Mouse (Mus musculus): ENCODE data around the gene Radil.

DNA sequence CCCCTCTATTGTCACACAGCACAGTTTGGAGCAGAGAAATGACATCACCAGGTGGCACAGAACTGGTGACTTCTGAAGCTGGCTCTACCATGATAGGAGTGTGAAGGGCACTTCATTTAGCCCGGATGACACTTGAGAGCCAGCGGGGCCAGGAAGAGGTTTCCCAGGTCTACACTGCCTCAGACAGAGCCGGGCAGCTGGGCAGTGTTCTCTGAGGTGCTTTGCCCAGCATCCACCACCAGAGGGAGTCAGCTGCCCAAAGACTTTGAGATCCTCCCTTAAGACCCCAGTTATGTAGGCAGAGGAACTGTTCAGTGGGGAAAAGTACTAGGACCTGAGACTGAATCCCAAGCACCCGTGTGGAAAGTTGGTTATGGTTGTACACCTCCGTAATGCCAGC is 30.6 kb upstream of the Radil start:
- TF ChIP-seq CTCF (IDR thresholded peaks at IDR 0.05; ENCODE audit: low read depth, low read length) (peak; percentile 82), EP300 (IDR thresholded peaks at IDR 0.05; ENCODE audit: insufficient read depth, low read depth, low read length) (no peak)
